Mouse (Mus musculus) erythroblast, embryonic 14.5 days (primary cell): Measurements from ENCODE around the gene Slc45a1.

Experiments used
- GATA1 ChIP-seq: IDR thresholded peaks from 2 replicates; pipeline ENCODE4 v1.6.1; 2012; ENCODE audit warnings: low read length, inconsistent platforms, mixed read lengths
- TAL1 ChIP-seq: IDR thresholded peaks from 3 replicates; pipeline ENCODE4 v1.6.1; 2012; ENCODE audit warnings: low read length, inconsistent platforms, mixed read lengths

- TF ChIP-seq GATA1 (no peak), TAL1 (peak; percentile 35; the same call in 2 of the 3 replicates)
These were observed 66.2 kb downstream of the Slc45a1 start for GRCm38 (mm10) chr4:150585800-150586199.
